Mouse (Mus musculus) midbrain, postnatal 0 days (tissue): ENCODE data around the gene Tmcc2. TPM values are rescaled to one million over a fixed set of nuclear protein-coding genes. Genes with fewer than 3 reads are reported as not detected.

Experiments
- ATAC-seq: fragments of 200-750 bp; cut with Nextera tagmentation; 2 replicates; pipeline ENCODE4 v1.8.0; 2017; ENCODE audit warnings: moderate number of reproducible peaks, mild to moderate bottlenecking, moderate TSS enrichment, moderate library complexity; ENCODE audit not compliant: low FRiP score
- DNase-seq: peaks from one replicate; pipeline ENCODE4 v3.0.0-alpha.2; 2015; ENCODE audit warnings: low spot score
- H3K27ac ChIP-seq: fragments of 300-500 bp; sonication (generic); 2 replicates; pipeline ENCODE4 v1.5.1; 2014; ENCODE audit warnings: low read depth, mild to moderate bottlenecking, low read length, mixed read lengths
- H3K27me3 ChIP-seq: fragments of 300-500 bp; sonication (generic); 2 replicates; pipeline ENCODE4 v1.6.1; 2014; ENCODE audit warnings: low read length, control low read depth, mixed read lengths; ENCODE audit not compliant: insufficient read depth
- H3K36me3 ChIP-seq: fragments of 300-500 bp; sonication (generic); 2 replicates; pipeline ENCODE4 v1.6.1; 2014; ENCODE audit warnings: low read length, control low read depth, mixed read lengths; ENCODE audit not compliant: insufficient read depth
- H3K4me1 ChIP-seq: fragments of 300-500 bp; sonication (generic); 2 replicates; pipeline ENCODE4 v1.6.1; 2014; ENCODE audit warnings: mild to moderate bottlenecking, control low read depth, antibody characterized with exemption, low read length, mixed read lengths; ENCODE audit not compliant: insufficient read depth
- H3K4me2 ChIP-seq: fragments of 300-500 bp; sonication (generic); 2 replicates; pipeline ENCODE4 v1.6.1; 2014; ENCODE audit warnings: low read depth, mild to moderate bottlenecking, low read length, mixed read lengths; ENCODE audit not compliant: poor library complexity, severe bottlenecking
- H3K4me3 ChIP-seq: fragments of 300-500 bp; sonication (generic); 2 replicates; pipeline ENCODE4 v1.5.1; 2014; ENCODE audit warnings: low read depth, mild to moderate bottlenecking, low read length, moderate library complexity
- H3K9ac ChIP-seq: fragments of 300-500 bp; sonication (generic); replicated peaks from 2 replicates; pipeline ENCODE4 v1.6.1; 2014; ENCODE audit warnings: mild to moderate bottlenecking, low read length, moderate library complexity, mixed read lengths; ENCODE audit not compliant: poor library complexity, severe bottlenecking
- H3K9me3 ChIP-seq: fragments of 300-500 bp; sonication (generic); 2 replicates; pipeline ENCODE4 v1.6.1; 2016; ENCODE audit warnings: low read length, control low read depth
- CTCF ChIP-seq: IDR thresholded peaks from 2 replicates; pipeline ENCODE4 v1.5.1; 2016; ENCODE audit warnings: antibody characterized with exemption, mild to moderate bottlenecking
- WGBS: fragments of 180-500 bp; shearing (Covaris S2); extraction: QIAGEN DNeasy Blood & Tissue Kit; methylation state at CpG from one replicate; pipeline ENCODE4 v1.1.7; 2014; 5-methylcytosine and 5-hydroxymethylcytosine counted together
- polyA plus RNA-seq: library from polyadenylated mRNA; unstranded; fragments of >200 nt; fragmentation: Nextera tagmentation; extraction: Ambion mirVana; gene quantifications from 2 replicates; pipeline ENCODE4 v1.2.1, GENCODE M21; 2015
- total RNA-seq: library from RNA; depleted of rRNA; stranded (reverse); fragments of >200 nt; gene quantifications from 2 replicates; pipeline ENCODE4 v1.2.3, GENCODE M21; 2014

Gene Tmcc2
- total and polyA plus RNA-seq, 2 experiments from 2014 or later: 36.3 to 152 TPM

DNA sequence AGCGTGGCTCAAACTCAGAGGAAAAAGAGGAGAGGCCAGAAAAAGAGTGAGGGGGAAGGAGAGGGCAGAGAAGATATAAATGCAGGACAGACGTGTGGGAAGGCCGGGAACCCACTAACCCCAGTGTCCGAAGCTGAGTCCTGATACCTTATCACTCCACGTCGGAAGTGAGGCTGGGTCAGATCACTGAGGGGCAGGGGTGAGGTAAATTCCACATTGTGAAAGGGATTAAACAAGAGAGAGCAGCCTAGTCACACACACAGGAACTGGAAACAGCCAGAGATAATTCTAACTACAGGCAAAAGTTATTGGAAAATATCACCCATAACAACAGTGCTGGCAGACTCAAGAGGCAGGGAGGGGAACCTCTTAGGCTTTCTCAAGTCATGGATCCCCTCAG lies 29.1 kb downstream of the Tmcc2 start:
- no peak for TF ChIP-seq CTCF
- no peaks in the 10 kb centered on the region for H3K9me3 ChIP-seq
- no peak overlapping the region for H3K4me3 ChIP-seq
- no peaks in the 10 kb centered on the region for H3K27me3 ChIP-seq
- 84% methylated on average over 6 of the region's 6 CpGs for WGBS
- no peaks in the 10 kb centered on the region for H3K4me1 ChIP-seq
- ATAC-seq: no peak
- H3K36me3 ChIP-seq: peaks cover 40% of the 10 kb centered on the region
- H3K9ac ChIP-seq: no peak overlapping the region
- no peak overlapping the region for H3K27ac ChIP-seq
- H3K4me2 ChIP-seq: no peak overlapping the region
- DNase-seq: no peak

DNA sequence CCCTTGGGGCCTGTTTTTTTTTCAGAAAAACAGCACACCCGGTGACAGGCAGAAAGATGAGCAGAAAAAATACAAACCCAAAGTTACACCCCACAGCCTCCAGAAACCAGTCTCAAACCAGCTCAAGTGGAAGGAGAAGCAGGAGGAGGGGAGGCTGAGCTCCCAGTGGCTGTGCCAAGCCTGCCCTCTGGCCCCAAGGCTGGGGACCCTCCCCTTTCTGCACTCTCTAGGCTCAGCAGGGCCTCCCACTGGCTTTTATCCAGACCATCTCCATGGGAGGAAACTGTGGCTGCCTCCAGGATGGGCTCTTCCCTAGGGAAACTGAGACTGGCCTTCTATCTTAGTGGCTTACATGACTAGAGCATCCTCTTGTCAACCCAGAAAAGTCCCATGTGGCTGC lies 34.2 kb downstream of the Tmcc2 start:
- H3K36me3 ChIP-seq: peaks cover 38% of the 10 kb centered on the region
- H3K9me3 ChIP-seq: no peaks in the 10 kb centered on the region
- 55% methylated on average over 1 of the region's 1 CpGs for WGBS
- H3K4me3 ChIP-seq: no peak overlapping the region
- H3K27me3 ChIP-seq: no peaks in the 10 kb centered on the region
- no peak for ATAC-seq
- no peak overlapping the region for H3K4me2 ChIP-seq
- no peak for DNase-seq
- no peak overlapping the region for H3K9ac ChIP-seq
- H3K27ac ChIP-seq: no peak overlapping the region
- H3K4me1 ChIP-seq: no peaks in the 10 kb centered on the region
- TF ChIP-seq CTCF: no peak

DNA sequence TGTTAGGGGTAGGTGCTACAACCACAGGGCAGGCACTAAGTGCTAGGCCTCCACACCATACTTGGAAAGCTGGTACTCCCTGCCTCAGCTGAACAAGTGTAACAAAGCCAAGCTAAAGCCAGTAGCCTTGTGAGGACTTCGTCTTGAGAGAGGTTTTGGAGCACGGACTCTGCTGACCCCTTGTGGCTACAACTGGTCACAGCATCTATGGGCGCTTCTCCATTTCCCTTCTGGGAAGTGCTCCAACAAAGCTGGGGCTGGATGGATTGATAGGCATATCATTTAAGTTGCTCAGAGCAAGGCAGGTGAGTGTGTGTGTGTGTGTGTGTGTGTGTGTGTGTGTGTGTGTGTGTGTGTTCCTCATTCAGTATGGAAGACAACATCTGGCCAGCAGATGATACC lies 35.2 kb downstream of the Tmcc2 start:
- Histone ChIP-seq H3K27ac (peak overlapping the region; percentile 51; the same call in 1 of the 2 replicates), H3K36me3 (peaks cover 34% of the 10 kb centered on the region), H3K4me1 (no peaks in the 10 kb centered on the region), H3K9me3 (no peaks in the 10 kb centered on the region), H3K9ac (no peak overlapping the region), H3K4me3 (no peak overlapping the region), H3K27me3 (no peaks in the 10 kb centered on the region), H3K4me2 (no peak overlapping the region)
- WGBS: 0% methylated on average over 3 of the region's 3 CpGs
- peak; percentile 93 for DNase-seq
- ATAC-seq: peak; percentile 55
- TF ChIP-seq CTCF: peak; percentile 99

- Histone ChIP-seq H3K9ac (no peak overlapping the region), H3K27ac (0 out of 2 replicates have a peak overlapping the region, but pooled peaks have one; percentile 19), H3K9me3 (no peaks in the 10 kb centered on the region), H3K27me3 (no peaks in the 10 kb centered on the region), H3K4me1 (no peaks in the 10 kb centered on the region), H3K4me2 (no peak overlapping the region), H3K4me3 (no peak overlapping the region), H3K36me3 (peaks cover 28% of the 10 kb centered on the region)
- no peak for TF ChIP-seq CTCF
- WGBS: 41% methylated on average over 6 of the region's 6 CpGs
- no peak for ATAC-seq
- no peak for DNase-seq
Observed at GRCm38 (mm10) chr1:132355162-132355601, 35.9 kb downstream of the Tmcc2 start.

GRCm38 (mm10) chr1:132354234-132354633 lies 36.8 kb downstream of the Tmcc2 start:
- H3K27ac ChIP-seq: no peak overlapping the region
- H3K9me3 ChIP-seq: no peaks in the 10 kb centered on the region
- H3K9ac ChIP-seq: no peak overlapping the region
- peaks cover 19% of the 10 kb centered on the region for H3K36me3 ChIP-seq
- ATAC-seq: no peak; the same call in 1 of the 2 replicates
- WGBS: 81% methylated on average over 9 of the region's 9 CpGs
- no peak for DNase-seq
- no peaks in the 10 kb centered on the region for H3K27me3 ChIP-seq
- H3K4me2 ChIP-seq: no peak overlapping the region
- H3K4me3 ChIP-seq: no peak overlapping the region
- no peaks in the 10 kb centered on the region for H3K4me1 ChIP-seq
- no peak for TF ChIP-seq CTCF

DNA sequence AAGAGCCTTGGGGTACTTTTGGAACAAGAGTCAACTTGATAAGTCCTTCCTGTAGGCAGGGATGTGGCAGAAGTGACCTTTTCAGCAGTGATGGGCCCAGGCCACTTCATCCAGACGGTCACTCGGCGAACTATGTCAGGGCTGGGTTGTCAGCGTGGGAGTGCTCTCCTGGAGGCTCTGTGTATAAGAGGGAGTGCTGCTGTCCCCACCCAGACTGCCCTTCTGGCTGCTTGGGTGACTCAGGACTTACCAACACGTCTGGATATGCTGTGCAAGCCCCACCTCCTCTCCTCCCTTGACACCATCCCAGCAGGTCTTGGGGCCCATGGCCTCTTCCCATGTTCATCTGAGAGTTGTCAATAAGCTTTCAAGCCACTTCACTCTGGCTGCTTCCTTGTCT lies 37.7 kb downstream of the Tmcc2 start:
- no peak for DNase-seq
- Histone ChIP-seq H3K9me3 (no peaks in the 10 kb centered on the region), H3K4me1 (no peaks in the 10 kb centered on the region), H3K4me2 (no peak overlapping the region), H3K9ac (no peak overlapping the region), H3K36me3 (peaks cover 12% of the 10 kb centered on the region), H3K4me3 (no peak overlapping the region), H3K27ac (no peak overlapping the region), H3K27me3 (no peaks in the 10 kb centered on the region)
- TF ChIP-seq CTCF: no peak
- WGBS: 78% methylated on average over 5 of the region's 5 CpGs
- ATAC-seq: no peak
